Mouse (Mus musculus) neural tube, embryonic 14.5 days (tissue): ENCODE data around the gene Lrrtm4. TPM values are rescaled to one million over a fixed set of nuclear protein-coding genes. Genes with fewer than 3 reads are reported as not detected.

Source experiments
- ATAC-seq: fragments of 200-750 bp; cut with Nextera tagmentation; 2 replicates; pipeline ENCODE4 v1.8.0; 2017; ENCODE audit warnings: low read depth, mild to moderate bottlenecking, moderate TSS enrichment, moderate library complexity
- H3K27ac ChIP-seq: fragments of 300-500 bp; sonication (generic); 2 replicates; pipeline ENCODE4 v1.5.1; 2014; ENCODE audit warnings: low read depth, mild to moderate bottlenecking, control low read depth, low read length, moderate library complexity, mixed read lengths
- H3K27me3 ChIP-seq: fragments of 300-500 bp; sonication (generic); 2 replicates; pipeline ENCODE4 v1.6.1; 2014; ENCODE audit warnings: low read length; ENCODE audit not compliant: control insufficient read depth, insufficient read depth
- H3K36me3 ChIP-seq: fragments of 300-500 bp; sonication (generic); 2 replicates; pipeline ENCODE4 v1.6.1; 2014; ENCODE audit warnings: low read length, mixed read lengths; ENCODE audit not compliant: control insufficient read depth, insufficient read depth
- H3K4me1 ChIP-seq: fragments of 300-500 bp; sonication (generic); 2 replicates; pipeline ENCODE4 v1.6.1; 2014; ENCODE audit warnings: low read length; ENCODE audit not compliant: control insufficient read depth, insufficient read depth
- H3K4me2 ChIP-seq: fragments of 300-500 bp; sonication (generic); 2 replicates; pipeline ENCODE4 v1.6.1; 2014; ENCODE audit warnings: mild to moderate bottlenecking, low read depth, low read length, control low read depth
- H3K4me3 ChIP-seq: fragments of 300-500 bp; sonication (generic); 2 replicates; pipeline ENCODE4 v1.5.1; 2014; ENCODE audit warnings: low read depth, low read length, control low read depth, mixed read lengths
- H3K9ac ChIP-seq: fragments of 300-500 bp; sonication (generic); replicated peaks from 2 replicates; pipeline ENCODE4 v1.6.1; 2014; ENCODE audit warnings: low read depth, mild to moderate bottlenecking, control low read depth, low read length, mixed read lengths
- H3K9me3 ChIP-seq: fragments of 300-500 bp; sonication (generic); 2 replicates; pipeline ENCODE4 v1.6.1; 2016; ENCODE audit warnings: low read length; ENCODE audit not compliant: control insufficient read depth
- WGBS: fragments of 180-500 bp; shearing (Covaris S2); extraction: QIAGEN DNeasy Blood & Tissue Kit; methylation state at CpG from one replicate; pipeline ENCODE4 v1.1.7; 2014; 5-methylcytosine and 5-hydroxymethylcytosine counted together
- polyA plus RNA-seq: library from polyadenylated mRNA; unstranded; fragments of >200 nt; fragmentation: Nextera tagmentation; extraction: Ambion mirVana; gene quantifications from 2 replicates; pipeline ENCODE4 v1.2.1, GENCODE M21; 2014

Lrrtm4 gene
- polyA plus RNA-seq, 1 experiment from 2014 or later = 24.3 TPM

DNA sequence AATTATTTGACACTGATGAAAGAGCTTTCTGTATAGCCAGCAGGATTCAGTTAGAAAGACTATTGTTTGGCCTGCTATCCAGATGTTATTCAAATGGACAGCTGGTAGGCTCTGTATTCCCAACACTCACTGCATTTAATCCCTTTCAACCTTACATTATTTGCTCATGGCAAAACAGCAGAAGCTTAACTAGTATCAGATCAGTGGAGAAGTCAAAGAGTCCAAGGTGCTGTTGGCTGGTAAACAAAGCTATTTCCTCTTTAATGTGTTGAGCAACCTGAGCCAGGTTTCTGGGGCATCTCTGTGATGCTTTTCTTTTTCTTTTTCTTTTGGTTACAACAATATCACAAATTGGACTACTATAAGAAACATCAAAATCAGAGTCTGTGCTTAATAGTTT lies 536.3 kb downstream of the Lrrtm4 start:
- Histone ChIP-seq H3K36me3 (no peaks in the 10 kb centered on the region), H3K9ac (no peak overlapping the region), H3K4me3 (no peak overlapping the region), H3K9me3 (no peaks in the 10 kb centered on the region), H3K27me3 (no peaks in the 10 kb centered on the region), H3K4me1 (no peaks in the 10 kb centered on the region), H3K27ac (no peak overlapping the region), H3K4me2 (no peak overlapping the region)
- no peak for ATAC-seq

DNA sequence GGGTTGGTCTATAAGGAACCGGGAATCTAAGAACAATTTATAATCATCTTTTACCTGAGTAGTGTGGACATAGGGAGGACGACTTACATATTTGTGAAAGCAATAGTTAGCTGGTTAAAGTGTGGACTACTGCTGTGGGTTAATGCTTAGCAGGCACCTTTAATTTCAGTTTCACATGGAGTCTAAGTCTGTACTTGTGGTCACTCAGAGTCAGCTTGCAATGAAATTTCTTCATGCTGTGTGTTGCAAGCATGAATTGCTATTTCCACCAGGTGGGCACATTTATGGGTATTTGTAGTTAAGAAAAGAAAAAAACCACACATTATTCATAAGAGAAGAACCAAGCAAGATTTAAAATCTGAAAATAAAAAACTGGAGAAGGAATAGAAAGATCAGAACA lies 558.5 kb downstream of the Lrrtm4 start:
- no peak overlapping the region for H3K9ac ChIP-seq
- H3K36me3 ChIP-seq = no peaks in the 10 kb centered on the region
- WGBS = 91% methylated on average over 2 of the region's 2 CpGs
- H3K27ac ChIP-seq = no peak overlapping the region
- no peaks in the 10 kb centered on the region for H3K27me3 ChIP-seq
- H3K4me3 ChIP-seq = no peak overlapping the region
- H3K4me1 ChIP-seq = no peaks in the 10 kb centered on the region
- ATAC-seq = no peak
- H3K4me2 ChIP-seq = no peak overlapping the region
- H3K9me3 ChIP-seq = no peaks in the 10 kb centered on the region

DNA sequence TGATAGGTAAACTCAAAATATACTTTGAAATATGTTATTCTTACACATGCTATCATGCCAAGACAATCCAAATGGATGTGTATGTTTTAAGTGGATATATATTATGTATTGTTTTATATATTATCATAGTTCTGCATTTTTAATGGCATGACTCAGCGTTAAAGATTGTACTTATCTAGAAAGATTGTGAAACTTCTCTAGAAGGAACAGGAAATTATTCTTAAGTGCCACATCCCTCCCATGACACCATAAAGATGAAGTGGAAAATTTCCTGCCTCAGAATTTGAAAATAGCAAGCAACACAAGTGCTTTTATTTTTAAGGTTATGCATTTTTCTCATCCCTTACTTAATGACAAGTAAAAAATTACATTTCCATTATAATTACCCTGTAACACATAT lies 563.5 kb downstream of the Lrrtm4 start:
- 94% methylated on average over 1 of the region's 1 CpGs for WGBS
- Histone ChIP-seq H3K4me2 (no peak overlapping the region), H3K9me3 (no peaks in the 10 kb centered on the region), H3K4me1 (no peaks in the 10 kb centered on the region), H3K36me3 (no peaks in the 10 kb centered on the region), H3K9ac (no peak overlapping the region), H3K27me3 (no peaks in the 10 kb centered on the region), H3K4me3 (no peak overlapping the region), H3K27ac (no peak overlapping the region)
- ATAC-seq = no peak

DNA sequence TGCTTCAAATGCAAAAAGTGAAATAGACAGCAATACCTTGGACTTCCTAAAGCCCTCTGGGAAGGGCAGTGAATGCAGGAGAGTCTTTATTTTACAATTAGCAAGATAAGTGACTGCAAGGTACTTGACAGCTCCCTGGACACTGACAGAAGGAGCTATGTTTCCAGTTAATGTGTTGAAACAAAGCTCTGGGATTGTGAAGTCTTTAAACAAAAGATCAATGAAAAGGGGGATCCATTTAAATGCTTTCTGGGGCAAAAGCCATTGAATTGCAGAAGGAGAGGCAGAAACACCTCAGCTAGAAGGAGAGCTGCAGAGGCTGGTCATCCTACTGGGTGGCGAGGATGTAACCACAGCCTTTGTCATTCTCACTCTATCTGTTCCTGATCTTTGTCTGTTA lies 571.1 kb downstream of the Lrrtm4 start:
- no peak overlapping the region for H3K27ac ChIP-seq
- no peak for ATAC-seq
- no peak overlapping the region for H3K4me2 ChIP-seq
- H3K27me3 ChIP-seq = no peaks in the 10 kb centered on the region
- no peak overlapping the region for H3K4me3 ChIP-seq
- H3K36me3 ChIP-seq = no peaks in the 10 kb centered on the region
- 63% methylated on average over 1 of the region's 1 CpGs for WGBS
- no peaks in the 10 kb centered on the region for H3K4me1 ChIP-seq
- no peaks in the 10 kb centered on the region for H3K9me3 ChIP-seq
- no peak overlapping the region for H3K9ac ChIP-seq

DNA sequence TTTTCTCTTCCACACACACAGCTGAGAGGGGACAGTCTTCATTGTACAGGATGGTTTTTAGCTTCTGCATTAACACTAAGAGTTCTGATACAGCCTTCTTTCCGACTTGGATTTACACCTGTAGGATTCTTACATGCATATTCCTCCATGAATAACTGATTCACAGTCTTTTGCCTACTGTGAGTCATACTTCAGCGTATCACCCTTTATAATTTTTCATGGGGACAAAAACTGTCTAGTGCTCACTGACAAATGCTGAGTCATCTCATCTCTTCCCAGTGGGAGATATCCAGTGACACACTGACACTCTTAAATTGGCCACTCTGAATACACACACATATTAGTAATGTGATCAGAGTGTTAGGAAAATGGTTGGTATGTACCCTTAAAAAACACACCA lies 600.8 kb downstream of the Lrrtm4 start:
- Histone ChIP-seq H3K4me3 (no peak overlapping the region), H3K9me3 (no peaks in the 10 kb centered on the region), H3K4me1 (no peaks in the 10 kb centered on the region), H3K4me2 (no peak overlapping the region), H3K27me3 (no peaks in the 10 kb centered on the region), H3K36me3 (no peaks in the 10 kb centered on the region), H3K27ac (no peak overlapping the region), H3K9ac (no peak overlapping the region)
- no peak for ATAC-seq
- 89% methylated on average over 2 of the region's 2 CpGs for WGBS

DNA sequence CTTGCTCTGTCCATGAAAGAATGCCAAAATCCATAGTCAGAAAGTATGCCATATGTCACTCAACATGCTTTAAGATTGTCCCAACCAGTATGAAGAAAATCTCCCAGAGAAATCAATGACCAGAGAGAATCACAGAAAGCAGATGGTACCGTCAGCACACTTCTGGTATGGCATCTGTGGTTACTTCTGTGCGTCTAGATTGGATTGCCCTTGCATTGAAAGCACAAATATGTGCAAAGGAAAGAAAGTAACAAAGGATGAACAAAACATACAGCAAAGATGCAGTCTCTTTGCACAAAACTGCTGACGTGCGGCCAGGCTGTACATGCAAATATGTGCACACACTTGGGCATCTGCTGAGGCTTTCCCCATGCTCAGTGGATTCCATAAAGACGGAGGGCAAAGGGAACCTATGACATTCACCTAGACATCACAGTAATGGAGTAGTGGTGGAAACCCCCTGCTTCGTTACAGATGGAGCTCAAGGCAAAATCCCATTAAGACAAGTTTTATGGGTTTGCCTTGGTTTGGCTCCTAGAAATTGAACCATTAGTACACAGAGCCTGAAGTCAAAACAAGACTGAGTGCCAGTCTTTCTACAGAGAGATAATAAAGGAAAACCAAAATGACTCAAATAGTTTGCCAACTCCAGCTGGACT lies 604.1 kb downstream of the Lrrtm4 start:
- H3K27me3 ChIP-seq = no peaks in the 10 kb centered on the region
- H3K4me2 ChIP-seq = no peak overlapping the region
- no peak overlapping the region for H3K4me3 ChIP-seq
- H3K9ac ChIP-seq = no peak overlapping the region
- no peak overlapping the region for H3K27ac ChIP-seq
- H3K9me3 ChIP-seq = no peaks in the 10 kb centered on the region
- H3K4me1 ChIP-seq = no peaks in the 10 kb centered on the region
- 92% methylated on average over 6 of the region's 6 CpGs for WGBS
- H3K36me3 ChIP-seq = no peaks in the 10 kb centered on the region
- ATAC-seq = no peak

DNA sequence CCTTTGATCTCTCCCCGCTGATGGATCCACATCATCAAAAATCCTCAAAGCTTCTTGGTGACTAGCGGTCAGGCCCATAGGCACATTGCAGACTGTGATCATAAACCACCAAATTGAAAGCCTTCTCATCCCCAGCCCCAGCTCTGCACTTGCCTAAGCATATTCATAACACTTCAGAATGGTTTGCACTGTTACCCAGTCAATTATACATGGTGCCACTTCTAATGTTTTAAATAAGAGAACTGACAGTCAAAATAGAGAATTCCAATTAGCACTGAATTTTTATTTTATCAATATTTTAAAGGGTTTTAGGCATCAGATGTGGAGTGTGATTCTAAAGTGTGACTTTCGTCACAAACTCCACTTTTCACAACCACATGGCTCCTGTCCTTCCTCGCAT lies 606.8 kb downstream of the Lrrtm4 start:
- 92% methylated on average over 4 of the region's 4 CpGs for WGBS
- no peaks in the 10 kb centered on the region for H3K27me3 ChIP-seq
- no peaks in the 10 kb centered on the region for H3K4me1 ChIP-seq
- H3K4me3 ChIP-seq = no peak overlapping the region
- no peaks in the 10 kb centered on the region for H3K36me3 ChIP-seq
- no peak overlapping the region for H3K9ac ChIP-seq
- no peak for ATAC-seq
- no peaks in the 10 kb centered on the region for H3K9me3 ChIP-seq
- H3K27ac ChIP-seq = no peak overlapping the region
- H3K4me2 ChIP-seq = no peak overlapping the region

DNA sequence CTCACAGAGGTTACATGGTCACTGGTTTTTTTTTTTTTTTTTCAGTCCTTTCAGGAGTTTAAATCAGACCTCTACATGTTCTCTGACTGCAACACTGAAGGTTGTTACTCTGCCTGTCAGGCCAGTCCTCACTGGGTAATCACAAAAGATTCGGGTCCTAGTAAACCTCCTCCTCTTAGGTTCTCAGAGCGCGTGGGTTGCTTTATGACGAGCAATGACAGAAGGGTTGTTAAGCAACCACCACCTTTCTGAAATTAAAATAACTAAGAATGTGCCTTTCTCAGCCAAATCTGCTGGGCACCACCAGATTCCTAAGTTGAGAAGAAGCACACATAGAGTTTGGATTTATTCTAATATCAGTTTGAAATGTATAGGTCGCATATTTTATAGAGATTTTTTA lies 644.1 kb downstream of the Lrrtm4 start:
- Histone ChIP-seq H3K36me3 (no peaks in the 10 kb centered on the region), H3K4me1 (no peaks in the 10 kb centered on the region), H3K27ac (no peak overlapping the region), H3K4me3 (no peak overlapping the region), H3K4me2 (no peak overlapping the region), H3K9me3 (no peaks in the 10 kb centered on the region), H3K27me3 (no peaks in the 10 kb centered on the region), H3K9ac (no peak overlapping the region)
- WGBS = 88% methylated on average over 5 of the region's 5 CpGs
- ATAC-seq = no peak

DNA sequence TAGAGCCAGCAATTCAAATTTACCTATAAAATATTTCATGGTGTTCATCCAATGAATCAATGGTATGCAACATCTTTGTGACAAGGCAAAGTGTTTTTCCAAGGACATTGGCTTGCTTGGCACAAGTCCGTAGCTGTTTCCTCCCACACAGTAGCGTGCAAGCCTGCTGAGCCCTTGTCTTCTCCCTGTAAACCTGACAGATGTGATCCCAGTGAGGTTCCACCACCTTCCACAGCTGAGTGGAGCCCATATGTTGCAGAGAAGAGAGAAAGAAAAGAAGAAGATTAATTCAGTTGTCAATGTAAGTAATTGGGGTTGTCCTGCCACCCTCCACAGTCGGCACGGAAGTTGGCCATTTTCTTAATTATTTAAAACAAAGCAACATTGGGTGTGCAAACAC lies 645.4 kb downstream of the Lrrtm4 start:
- Histone ChIP-seq H3K27ac (no peak overlapping the region), H3K4me2 (no peak overlapping the region), H3K9me3 (no peaks in the 10 kb centered on the region), H3K4me1 (no peaks in the 10 kb centered on the region), H3K9ac (no peak overlapping the region), H3K27me3 (no peaks in the 10 kb centered on the region), H3K4me3 (no peak overlapping the region), H3K36me3 (no peaks in the 10 kb centered on the region)
- ATAC-seq = no peak
- WGBS = 65% methylated on average over 4 of the region's 4 CpGs
